Mouse (Mus musculus) testis, adult 2 months (tissue): ENCODE results near the gene Spata48. TPM values are rescaled to one million over a fixed set of nuclear protein-coding genes. Genes with fewer than 3 reads are reported as not detected.

ENCODE experiments used
- H3K27ac ChIP-seq: fragments of 200-500 bp; 2 replicates; pipeline ENCODE4 v1.5.1; 2012; ENCODE audit warnings: low read depth, low read length; ENCODE audit not compliant: control insufficient read depth, insufficient read depth
- H3K27me3 ChIP-seq: fragments of 200-500 bp; 2 replicates; pipeline ENCODE4 v1.6.1; 2012; ENCODE audit warnings: mild to moderate bottlenecking, low read length, moderate library complexity; ENCODE audit not compliant: control insufficient read depth, insufficient read depth
- H3K36me3 ChIP-seq: fragments of 200-500 bp; 2 replicates; pipeline ENCODE4 v1.6.1; 2012; ENCODE audit warnings: mild to moderate bottlenecking, low read length; ENCODE audit not compliant: control insufficient read depth, insufficient read depth
- H3K4me1 ChIP-seq: fragments of 200-500 bp; 2 replicates; pipeline ENCODE4 v1.6.1; 2012; ENCODE audit warnings: low read length; ENCODE audit not compliant: control insufficient read depth, insufficient read depth
- H3K4me3 ChIP-seq: fragments of 200-500 bp; 2 replicates; pipeline ENCODE4 v1.5.1; 2012; ENCODE audit warnings: low read depth, mild to moderate bottlenecking, low read length, moderate library complexity, mixed read lengths; ENCODE audit not compliant: control insufficient read depth
- CTCF ChIP-seq: fragments of 200-500 bp; IDR thresholded peaks from 2 replicates; pipeline ENCODE4 v1.5.1; 2012; ENCODE audit warnings: low read depth, mild to moderate bottlenecking, inconsistent platforms, low read length, moderate library complexity; ENCODE audit not compliant: control insufficient read depth, insufficient read depth, insufficient replicate concordance
- POLR2A ChIP-seq: fragments of 200-500 bp; IDR thresholded peaks from 2 replicates; pipeline ENCODE4 v1.6.1; 2012; ENCODE audit warnings: low read depth, mild to moderate bottlenecking, inconsistent platforms, low read length, moderate library complexity; ENCODE audit not compliant: control insufficient read depth
- polyA plus RNA-seq: library from polyadenylated mRNA; depleted of rRNA; stranded (reverse); fragments of >200 nt; gene quantifications from 2 replicates; pipeline ENCODE4 v1.2.3, GENCODE M21; 2012

The Spata48 gene
- polyA plus RNA-seq, 1 experiment = 27.4 TPM

DNA sequence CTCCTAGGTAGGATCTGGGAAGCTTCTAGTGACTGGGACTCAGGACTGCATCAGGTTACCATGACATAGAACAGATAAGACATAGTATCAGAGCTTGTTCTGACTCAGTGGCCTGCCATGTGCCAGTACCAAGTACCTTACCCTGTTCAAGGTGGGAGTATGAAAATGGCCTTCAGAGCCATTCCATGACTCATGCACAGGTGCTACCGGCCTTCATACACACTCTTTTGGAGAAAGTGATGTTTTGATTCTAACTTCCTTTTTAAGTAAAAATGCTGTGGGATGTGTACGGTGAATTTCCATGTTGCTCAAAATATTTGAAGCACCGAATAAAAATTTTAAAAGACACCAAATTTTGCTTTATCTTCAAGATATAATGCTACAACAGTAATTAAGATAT lies 84.1 kb downstream of the Spata48 start:
- H3K4me3 ChIP-seq = no peak overlapping the region
- no peak overlapping the region for H3K27ac ChIP-seq
- H3K27me3 ChIP-seq = no peaks in the 10 kb centered on the region
- no peaks in the 10 kb centered on the region for H3K36me3 ChIP-seq
- H3K4me1 ChIP-seq = no peaks in the 10 kb centered on the region
- no peak for TF ChIP-seq POLR2A
- TF ChIP-seq CTCF = no peak

DNA sequence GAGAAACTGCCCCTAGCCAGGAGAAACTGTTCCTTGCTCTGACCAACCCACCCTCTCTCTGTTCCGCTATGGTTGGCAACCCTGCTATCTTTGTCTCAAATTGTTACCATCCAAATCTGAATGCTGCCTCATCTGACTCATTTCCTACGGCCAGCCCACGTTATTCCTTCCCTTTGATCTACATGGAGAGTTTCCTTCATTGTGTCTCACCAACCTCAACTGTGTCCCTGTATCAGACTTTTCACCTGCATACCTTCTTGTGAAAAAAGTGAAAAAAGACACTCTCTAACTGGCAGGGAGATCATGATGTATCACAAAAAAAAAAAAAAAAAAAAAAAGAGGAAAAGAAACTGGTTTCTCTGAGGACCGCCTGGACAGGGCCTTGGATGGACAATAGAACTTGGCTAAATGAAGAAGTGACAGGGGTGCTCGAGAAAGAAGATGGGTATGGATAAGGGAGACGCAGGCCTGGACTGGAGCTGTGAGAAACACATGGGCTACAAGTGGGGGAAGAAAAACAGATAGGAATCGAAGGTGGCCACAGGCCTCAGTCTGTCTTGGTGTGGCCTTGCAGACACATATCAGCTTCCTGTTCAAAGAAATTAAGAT lies 85.1 kb downstream of the Spata48 start:
- H3K27ac ChIP-seq = no peak overlapping the region
- no peaks in the 10 kb centered on the region for H3K4me1 ChIP-seq
- TF ChIP-seq CTCF (no peak), POLR2A (no peak)
- no peak overlapping the region for H3K4me3 ChIP-seq
- no peaks in the 10 kb centered on the region for H3K27me3 ChIP-seq
- no peaks in the 10 kb centered on the region for H3K36me3 ChIP-seq

DNA sequence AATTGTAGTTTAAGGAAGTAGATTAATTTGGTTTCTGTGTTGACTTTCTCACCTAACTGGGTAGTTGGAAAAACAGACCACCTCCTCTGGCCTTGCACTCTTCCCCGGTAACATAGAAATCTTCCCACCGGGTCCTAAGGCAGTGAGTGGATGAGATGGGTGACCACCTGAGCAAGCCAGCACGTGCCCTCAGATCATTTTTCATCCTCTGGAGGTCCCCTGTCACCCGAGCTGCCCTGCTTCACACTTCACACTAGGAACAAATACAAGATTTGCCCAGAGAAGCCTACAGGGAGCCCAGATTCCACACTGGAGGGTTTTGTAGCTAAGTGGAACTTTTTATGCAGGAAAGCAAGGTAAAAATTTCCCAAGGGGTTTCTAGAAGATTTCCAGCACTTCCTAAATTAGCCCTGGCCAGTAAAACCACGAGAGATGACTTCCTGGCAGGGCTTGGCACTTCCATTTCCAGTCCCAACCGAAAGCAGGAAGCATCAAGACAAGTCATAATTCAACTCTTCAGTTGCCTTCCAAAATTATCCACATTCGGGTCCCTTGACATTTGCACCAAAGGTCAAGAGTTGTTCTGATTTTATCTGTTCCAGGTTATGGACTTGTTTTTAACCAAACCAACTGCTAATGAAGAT lies 85.8 kb downstream of the Spata48 start:
- Histone ChIP-seq H3K27me3 (no peaks in the 10 kb centered on the region), H3K36me3 (no peaks in the 10 kb centered on the region), H3K4me3 (no peak overlapping the region), H3K27ac (no peak overlapping the region), H3K4me1 (no peaks in the 10 kb centered on the region)
- TF ChIP-seq CTCF = no peak
- TF ChIP-seq POLR2A = no peak

DNA sequence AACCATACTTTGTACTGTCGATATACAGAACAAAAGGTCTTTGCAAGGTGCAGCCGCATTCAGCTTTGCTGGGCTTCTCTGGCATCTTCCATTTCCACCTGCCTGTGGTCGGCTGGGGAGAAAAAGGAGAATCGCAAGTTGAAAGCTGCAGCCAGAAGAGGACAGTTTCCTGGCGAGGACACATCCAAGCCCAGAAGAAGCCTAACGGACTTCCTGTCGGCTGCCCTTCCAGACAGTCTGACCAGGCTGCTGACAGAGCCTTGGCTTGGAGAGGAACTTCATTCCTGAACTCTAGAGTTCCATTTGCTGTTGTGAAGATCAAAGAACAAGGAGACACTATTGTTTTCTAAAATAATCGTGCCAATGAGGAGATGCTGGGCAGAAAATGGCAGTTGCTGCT lies 93.7 kb downstream of the Spata48 start:
- TF ChIP-seq POLR2A (no peak), CTCF (no peak)
- Histone ChIP-seq H3K36me3 (no peaks in the 10 kb centered on the region), H3K27me3 (no peaks in the 10 kb centered on the region), H3K4me3 (no peak overlapping the region), H3K4me1 (peaks cover 4% of the 10 kb centered on the region), H3K27ac (no peak overlapping the region)

DNA sequence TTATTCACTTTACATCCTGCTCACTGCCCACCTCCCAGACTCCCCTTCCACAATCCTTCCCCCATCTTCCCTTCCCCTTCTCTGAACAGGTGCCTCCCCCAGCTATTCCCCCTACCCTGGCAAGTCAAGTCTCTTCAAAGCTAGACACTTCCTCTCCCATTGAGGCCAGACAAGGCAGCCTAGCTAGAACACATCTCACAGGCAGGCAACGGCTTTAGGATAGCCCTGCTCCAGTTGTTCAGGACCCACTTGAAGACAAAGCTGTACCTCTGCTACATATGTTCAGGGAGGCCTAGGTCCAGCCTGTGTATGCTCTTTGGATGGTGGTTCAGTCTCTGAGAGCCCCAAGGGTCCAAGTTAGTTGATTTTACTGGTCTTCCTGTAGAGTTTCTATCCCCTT lies 94.3 kb downstream of the Spata48 start:
- H3K4me1 ChIP-seq = peaks cover 4% of the 10 kb centered on the region
- H3K36me3 ChIP-seq = no peaks in the 10 kb centered on the region
- TF ChIP-seq CTCF = no peak
- TF ChIP-seq POLR2A = no peak
- no peak overlapping the region; the same call in 1 of the 2 replicates for H3K4me3 ChIP-seq
- no peak overlapping the region for H3K27ac ChIP-seq
- H3K27me3 ChIP-seq = no peaks in the 10 kb centered on the region

DNA sequence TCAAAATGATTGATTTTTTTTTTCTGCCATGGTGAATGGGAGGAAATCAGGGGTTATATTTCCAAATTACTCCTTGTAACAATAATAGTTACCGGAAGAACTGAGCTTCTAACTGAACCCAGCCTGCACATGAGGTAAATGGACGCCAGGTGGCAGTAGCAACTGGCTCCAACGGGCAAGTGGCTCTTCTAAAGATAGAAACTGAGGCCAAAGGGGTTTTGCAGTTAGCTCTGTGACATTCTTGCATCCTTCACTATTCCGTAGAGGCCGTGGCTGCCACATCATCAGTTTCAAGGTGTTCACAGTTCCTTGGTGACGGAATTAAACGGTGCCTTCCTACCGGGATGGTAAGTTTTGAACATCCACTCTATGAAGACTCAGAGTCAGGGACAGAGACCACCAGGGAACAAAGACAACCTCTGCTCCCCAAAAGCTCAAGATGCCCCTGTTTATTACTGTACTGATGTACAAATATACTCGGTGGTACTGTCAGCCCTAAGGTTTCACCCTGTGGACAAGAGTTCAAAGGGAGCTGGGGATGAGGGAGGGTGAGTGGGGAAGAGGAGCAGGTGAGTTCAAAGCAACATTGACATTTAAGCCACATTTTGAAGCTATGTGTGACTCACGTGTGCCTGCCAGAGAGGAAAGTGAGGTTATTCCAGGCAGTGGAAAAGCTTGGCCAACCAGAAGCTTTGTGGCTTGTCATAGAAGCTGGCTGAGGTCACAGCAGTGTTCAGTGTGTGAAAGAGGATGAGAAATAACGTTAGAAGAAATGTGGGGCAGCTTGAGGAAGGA lies 95.5 kb downstream of the Spata48 start:
- Histone ChIP-seq H3K4me1 (peaks cover 4% of the 10 kb centered on the region), H3K27ac (no peak overlapping the region), H3K27me3 (no peaks in the 10 kb centered on the region), H3K4me3 (peak overlapping the region; percentile 32), H3K36me3 (no peaks in the 10 kb centered on the region)
- TF ChIP-seq CTCF (peak; percentile 73; the same call in 1 of the 2 replicates), POLR2A (no peak)

DNA sequence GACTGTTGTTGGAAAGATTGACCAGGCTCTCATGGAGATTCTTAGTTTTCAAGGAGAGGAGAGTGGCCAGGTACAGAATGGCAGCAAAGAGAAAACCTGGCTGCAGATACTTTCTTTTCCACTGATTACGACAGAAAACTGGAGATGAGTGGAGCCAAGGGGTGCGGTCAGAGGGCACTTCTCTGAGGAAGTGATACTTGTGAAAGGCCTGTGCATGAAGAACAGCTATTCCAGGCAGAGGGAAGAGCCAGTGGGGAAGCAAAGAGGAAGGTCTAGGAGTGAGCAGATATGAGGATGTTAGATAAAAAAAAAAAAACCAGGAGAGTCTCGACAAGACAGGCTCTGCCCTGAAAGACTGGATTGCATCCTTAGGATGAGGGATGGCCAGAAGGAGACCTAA lies 96.8 kb downstream of the Spata48 start:
- Histone ChIP-seq H3K27ac (no peak overlapping the region), H3K4me3 (peak overlapping the region; percentile 27), H3K27me3 (no peaks in the 10 kb centered on the region), H3K36me3 (no peaks in the 10 kb centered on the region), H3K4me1 (peaks cover 4% of the 10 kb centered on the region)
- TF ChIP-seq CTCF (no peak), POLR2A (no peak)
